Mouse (Mus musculus) ES-E14 (cell line): ENCODE results near the gene Smarcal1. TPM values are rescaled to one million over a fixed set of nuclear protein-coding genes. Genes with fewer than 3 reads are reported as not detected.

Experiments
- DNase-seq: peaks from one replicate; pipeline ENCODE4 v3.0.0-alpha.2; 2013; ENCODE audit warnings: low read depth, low spot score
- H3K27ac ChIP-seq: 2 replicates; pipeline ENCODE4 v1.5.1; 2012; ENCODE audit warnings: low read depth, mild to moderate bottlenecking, low read length, moderate library complexity, mixed read lengths; ENCODE audit not compliant: poor library complexity, insufficient read depth, severe bottlenecking
- H3K36me3 ChIP-seq: 2 replicates; pipeline ENCODE4 v1.6.1; 2012; ENCODE audit warnings: mild to moderate bottlenecking, low read length, moderate library complexity, mixed read lengths; ENCODE audit not compliant: control insufficient read depth, poor library complexity, insufficient read depth, severe bottlenecking
- H3K4me1 ChIP-seq, 2 experiments: fragments of 150-350 bp in 1 of 2; sonication (generic) in 1 of 2; 2 replicates each; pipeline ENCODE4 v1.6.1; 2012; ENCODE audit warnings: low read length in 2 of 2, mild to moderate bottlenecking in 1 of 2, mixed read lengths in 1 of 2; ENCODE audit not compliant: control insufficient read depth in 2 of 2, insufficient read depth in 2 of 2, poor library complexity in 1 of 2
- H3K4me3 ChIP-seq, 2 experiments: fragments of 150-350 bp in 1 of 2; sonication (generic) in 1 of 2; 2 replicates each; pipeline ENCODE4 v1.5.1; 2012; ENCODE audit warnings: low read length in 2 of 2, low read depth in 1 of 2, mild to moderate bottlenecking in 1 of 2, mixed read lengths in 1 of 2; ENCODE audit not compliant: insufficient read depth in 1 of 2, poor library complexity in 1 of 2, severe bottlenecking in 1 of 2
- H3K9ac ChIP-seq: 2 replicates; pipeline ENCODE4 v1.6.1; 2012; ENCODE audit warnings: low read depth, mild to moderate bottlenecking, low read length, mixed read lengths; ENCODE audit not compliant: poor library complexity, insufficient read depth, severe bottlenecking
- H3K9me3 ChIP-seq: fragments of 150-350 bp; sonication (generic); 2 replicates; pipeline ENCODE4 v1.6.1; 2012; ENCODE audit warnings: low read depth, mild to moderate bottlenecking, low read length; ENCODE audit not compliant: control insufficient read depth, insufficient read depth
- CHD2 ChIP-seq: IDR thresholded peaks from 2 replicates; pipeline ENCODE4 v1.6.1; 2014; ENCODE audit warnings: mild to moderate bottlenecking, low read depth, low read length, inconsistent platforms
- HCFC1 ChIP-seq: IDR thresholded peaks from 2 replicates; pipeline ENCODE4 v1.6.1; 2012; ENCODE audit warnings: low read length, inconsistent platforms, borderline replicate concordance; ENCODE audit not compliant: insufficient read depth
- MAFK ChIP-seq: IDR thresholded peaks from 2 replicates; pipeline ENCODE4 v1.6.1; 2014; ENCODE audit warnings: mild to moderate bottlenecking, low read depth, low read length, inconsistent platforms; ENCODE audit not compliant: insufficient read depth
- ZC3H11A ChIP-seq: IDR thresholded peaks from 2 replicates; pipeline ENCODE4 v1.6.1; 2012; ENCODE audit warnings: low read depth, mild to moderate bottlenecking, inconsistent platforms, low read length, borderline replicate concordance
- ZNF384 ChIP-seq: IDR thresholded peaks from 2 replicates; pipeline ENCODE4 v1.6.1; 2012; ENCODE audit warnings: low read depth, low read length, inconsistent platforms
- in situ Hi-C, 2 experiments: fragments of 600-800 bp; cut with MboI; formaldehyde crosslinking; loops; one replicate each; pipeline ENCODE4 v1.15.1; 2025; ENCODE audit warnings: low sequenced_read_pairs in 2 of 2, inconsistent platforms in 1 of 2; ENCODE audit not compliant: unreplicated experiment in 2 of 2
- total RNA-seq: library from RNA; depleted of rRNA; stranded (reverse); fragments of 300-350 nt; gene quantifications from 2 replicates; pipeline ENCODE4 v1.2.3, GENCODE M21; 2012; rRNA removed

The Smarcal1 gene
- total RNA-seq, result 20.9 and 24.5 TPM in 2 replicates

GRCm38 (mm10) chr1:72582947-72583731, at the start of gene Smarcal1:
Smarcal1 (plus strand) TSS chr1:72583251.
- peak; percentile 100 for TF ChIP-seq HCFC1
- TF ChIP-seq CHD2, result peak; percentile 70; the same call in 1 of the 2 replicates
- TF ChIP-seq ZNF384, result no peak
- in situ Hi-C loops, result no loop called here
- Histone ChIP-seq H3K4me3 (peak within 1 kb of the TSS; percentile 94 to 98), H3K4me1 (peaks cover 2 to 6% of the 10 kb centered on the region in 2 experiments; a peak in 2 of 4 replicates), H3K36me3 (peaks cover 12% of the 10 kb centered on the region), H3K27ac (peak within 1 kb of the TSS; percentile 68), H3K9ac (peak within 1 kb of the TSS; percentile 94), H3K9me3 (no peaks in the 10 kb centered on the region)
- peak; percentile 93 for DNase-seq

- Histone ChIP-seq H3K9me3 (no peaks in the 10 kb centered on the region), H3K9ac (no peak overlapping the region), H3K36me3 (no peaks in the 10 kb centered on the region), H3K4me1 (peaks cover 0 to 6% of the 10 kb centered on the region in 2 experiments; a peak in 1 of 4 replicates), H3K27ac (no peak overlapping the region), H3K4me3 (no peak overlapping the region)
- no peak for TF ChIP-seq ZNF384
- no peak for TF ChIP-seq MAFK
- no peak for TF ChIP-seq HCFC1
- no peak for TF ChIP-seq CHD2
- TF ChIP-seq ZC3H11A, result no peak
- DNase-seq, result no peak
- in situ Hi-C loops, result no loop called here
Observed at GRCm38 (mm10) chr1:72533439-72533838, 49.6 kb upstream of the Smarcal1 start.

- peak; percentile 11 for DNase-seq
- TF ChIP-seq HCFC1 (no peak), CHD2 (no peak), ZC3H11A (no peak), ZNF384 (no peak), MAFK (no peak)
- Histone ChIP-seq H3K36me3 (no peaks in the 10 kb centered on the region), H3K4me1 (peaks cover 0 to 6% of the 10 kb centered on the region in 2 experiments; a peak in 1 of 4 replicates), H3K4me3 (peak overlapping the region; percentile 44 to 55), H3K27ac (no peak overlapping the region), H3K9me3 (no peaks in the 10 kb centered on the region), H3K9ac (no peak overlapping the region)
- in situ Hi-C loops, result no loop called here
Observed at GRCm38 (mm10) chr1:72535725-72536571, 47.1 kb upstream of the Smarcal1 start.

- H3K27ac ChIP-seq, result no peak within 1 kb of the TSS
- H3K9me3 ChIP-seq, result no peaks in the 10 kb centered on the region
- peaks cover 0 to 6% of the 10 kb centered on the region in 2 experiments; a peak in 1 of 4 replicates for H3K4me1 ChIP-seq
- H3K9ac ChIP-seq, result no peak within 1 kb of the TSS
- TF ChIP-seq CHD2, result no peak
- TF ChIP-seq MAFK, result no peak
- no peak for TF ChIP-seq ZNF384
- TF ChIP-seq ZC3H11A, result no peak
- TF ChIP-seq HCFC1, result no peak
- DNase-seq, result peak; percentile 65
- H3K4me3 ChIP-seq, result peak within 1 kb of the TSS; percentile 44 to 55
- no peaks in the 10 kb centered on the region for H3K36me3 ChIP-seq
- in situ Hi-C loops, result no loop called here
Observed at GRCm38 (mm10) chr1:72536611-72537351, 46.3 kb upstream of the Smarcal1 start, which contains the start of gene March4. March4 (minus strand) TSS chr1:72536930.
